Mouse (Mus musculus) myocyte (in vitro differentiated cells): ENCODE results near the gene Gchfr. TPM values are rescaled to one million over a fixed set of nuclear protein-coding genes. Genes with fewer than 3 reads are reported as not detected.
A peak's percentile ranks its signal among the peaks of the same experiment; 100 is the strongest.

Experiments
- H3K27me3 ChIP-seq: one replicate; pipeline ENCODE4 v1.6.1; 2011; ENCODE audit not compliant: control insufficient read depth, insufficient read depth, insufficient read length
- H3K36me3 ChIP-seq: one replicate; pipeline ENCODE4 v1.6.1; 2011; ENCODE audit not compliant: control insufficient read depth, insufficient read depth
- H3K4me2 ChIP-seq: one replicate; pipeline ENCODE4 v1.6.1; 2011; ENCODE audit warnings: low read depth, control low read depth
- H3K4me3 ChIP-seq: one replicate; pipeline ENCODE4 v1.5.1; 2011; ENCODE audit warnings: mild to moderate bottlenecking, control low read depth, moderate library complexity
- H3K79me2 ChIP-seq: one replicate; pipeline ENCODE4 v1.6.1; 2011; ENCODE audit not compliant: control insufficient read depth, insufficient read depth
- H3ac ChIP-seq: one replicate; pipeline ENCODE4 v1.6.1; 2011; ENCODE audit not compliant: control insufficient read depth, insufficient read length
- CEBPB ChIP-seq: IDR thresholded peaks from 2 replicates; pipeline ENCODE4 v1.6.1; 2011; ENCODE audit warnings: mild to moderate bottlenecking, moderate library complexity; ENCODE audit not compliant: poor library complexity, insufficient read depth, severe bottlenecking
- E2F4 ChIP-seq: IDR thresholded peaks from one replicate; pipeline ENCODE4 v1.6.1; 2011; ENCODE audit warnings: mild to moderate bottlenecking, control low read depth, moderate library complexity; ENCODE audit not compliant: insufficient read depth
- MAX ChIP-seq: IDR thresholded peaks from one replicate; pipeline ENCODE4 v1.6.1; 2011; ENCODE audit warnings: low read depth, mild to moderate bottlenecking, control low read depth
- MYOD1 ChIP-seq, 3 experiments: IDR thresholded peaks; one replicate each; pipeline ENCODE4 v1.6.1; 2011; ENCODE audit warnings: control low read depth in 2 of 3, low read depth in 2 of 3, mild to moderate bottlenecking in 2 of 3, moderate library complexity in 1 of 3; ENCODE audit not compliant: insufficient read length in 2 of 3, control insufficient read depth in 1 of 3
- MYOG ChIP-seq, 3 experiments: IDR thresholded peaks; one replicate each; pipeline ENCODE4 v1.6.1; 2011; ENCODE audit warnings: control low read depth in 2 of 3, low read depth in 2 of 3, mild to moderate bottlenecking in 2 of 3; ENCODE audit not compliant: insufficient read length in 2 of 3, control insufficient read depth in 1 of 3, insufficient read depth in 1 of 3
- POLR2A ChIP-seq: IDR thresholded peaks from one replicate; pipeline ENCODE4 v1.6.1; 2011; ENCODE audit warnings: low read depth, mild to moderate bottlenecking, control low read depth, moderate library complexity; ENCODE audit not compliant: insufficient read length
- POLR2AphosphoS2 ChIP-seq: IDR thresholded peaks from one replicate; pipeline ENCODE4 v1.6.1; 2011; ENCODE audit warnings: low read depth, control low read depth; ENCODE audit not compliant: insufficient read length
- REST ChIP-seq: IDR thresholded peaks from one replicate; pipeline ENCODE4 v1.6.1; 2011; ENCODE audit warnings: mild to moderate bottlenecking, control low read depth, moderate library complexity; ENCODE audit not compliant: insufficient read depth, insufficient read length
- SRF ChIP-seq: IDR thresholded peaks from one replicate; pipeline ENCODE4 v1.6.1; 2011; ENCODE audit warnings: low read depth; ENCODE audit not compliant: control insufficient read depth, insufficient read length
- TCF12 ChIP-seq: IDR thresholded peaks from one replicate; pipeline ENCODE4 v1.6.1; 2011; ENCODE audit warnings: mild to moderate bottlenecking, control low read depth; ENCODE audit not compliant: poor library complexity, insufficient read depth, severe bottlenecking
- TCF3 ChIP-seq: IDR thresholded peaks from one replicate; pipeline ENCODE4 v1.6.1; 2011; ENCODE audit warnings: low read depth, control low read depth; ENCODE audit not compliant: insufficient read length
- USF1 ChIP-seq: IDR thresholded peaks from one replicate; pipeline ENCODE4 v1.6.1; 2011; ENCODE audit warnings: low read depth, mild to moderate bottlenecking, control low read depth, moderate library complexity
- polyA plus RNA-seq: library from polyadenylated mRNA; unstranded; fragments of >200 nt; fragmentation: generic; extraction: Trizol; gene quantifications from one replicate; pipeline ENCODE4 v1.2.1, GENCODE M21; 2012; ENCODE audit warnings: missing spikeins

Gchfr gene
- polyA plus RNA-seq, 1 experiment, result 90.4 TPM

DNA sequence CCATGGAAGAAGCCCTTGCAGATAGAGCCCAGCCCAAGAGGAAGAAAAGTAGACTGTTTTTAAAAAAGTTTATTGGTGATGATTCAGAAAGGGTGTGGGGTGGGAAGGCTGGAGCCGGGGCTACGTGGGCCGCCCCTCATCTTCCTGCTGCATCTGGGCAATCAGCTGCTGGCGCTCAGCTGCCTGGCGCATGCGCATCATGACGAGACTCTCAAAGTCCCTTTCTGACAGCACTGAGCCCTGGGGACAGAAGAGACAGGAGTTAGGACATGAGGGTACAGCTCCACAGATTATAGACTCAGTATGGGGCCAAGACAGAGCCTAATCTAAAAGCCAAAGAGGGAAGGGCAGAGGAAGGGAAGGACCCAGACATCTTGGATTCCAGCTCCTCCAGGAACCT lies 4.9 kb downstream of the Gchfr start:
- Histone ChIP-seq H3K4me2 (peak overlapping the region; percentile 80), H3K27me3 (no peaks in the 10 kb centered on the region), H3K4me3 (no peak overlapping the region), H3ac (no peak overlapping the region), H3K36me3 (no peaks in the 10 kb centered on the region), H3K79me2 (peaks cover 8% of the 10 kb centered on the region)
- TF ChIP-seq MYOD1 (IDR thresholded peaks at IDR 0.05; ENCODE audit: control insufficient read depth in 1 of 3, insufficient read length in 2 of 3, low read depth in 2 of 3) (no peak), POLR2A (no peak), REST (no peak), MYOG (IDR thresholded peaks at IDR 0.05; ENCODE audit: control insufficient read depth in 1 of 3, insufficient read depth in 1 of 3, insufficient read length in 2 of 3, low read depth in 2 of 3) (no peak), POLR2AphosphoS2 (no peak), TCF3 (no peak), TCF12 (no peak), SRF (no peak), MAX (no peak), USF1 (no peak), CEBPB (no peak), E2F4 (no peak)

- Histone ChIP-seq H3K36me3 (no peaks in the 10 kb centered on the region), H3K79me2 (peaks cover 8% of the 10 kb centered on the region), H3K27me3 (no peaks in the 10 kb centered on the region), H3ac (no peak overlapping the region), H3K4me2 (peak overlapping the region; percentile 80), H3K4me3 (peak overlapping the region; percentile 29)
- TF ChIP-seq TCF12 (no peak), CEBPB (no peak), TCF3 (no peak), REST (no peak), POLR2A (no peak), MYOG (IDR thresholded peaks at IDR 0.05; ENCODE audit: control insufficient read depth in 1 of 3, insufficient read depth in 1 of 3, insufficient read length in 2 of 3, low read depth in 2 of 3) (peak in 1 of 3 experiments; percentile 81), POLR2AphosphoS2 (no peak), MYOD1 (IDR thresholded peaks at IDR 0.05; ENCODE audit: control insufficient read depth in 1 of 3, insufficient read length in 2 of 3, low read depth in 2 of 3) (peak in 1 of 3 experiments; percentile 67), MAX (no peak), E2F4 (no peak)
Observed at GRCm38 (mm10) chr2:119172862-119173576, 5.4 kb downstream of the Gchfr start.

DNA sequence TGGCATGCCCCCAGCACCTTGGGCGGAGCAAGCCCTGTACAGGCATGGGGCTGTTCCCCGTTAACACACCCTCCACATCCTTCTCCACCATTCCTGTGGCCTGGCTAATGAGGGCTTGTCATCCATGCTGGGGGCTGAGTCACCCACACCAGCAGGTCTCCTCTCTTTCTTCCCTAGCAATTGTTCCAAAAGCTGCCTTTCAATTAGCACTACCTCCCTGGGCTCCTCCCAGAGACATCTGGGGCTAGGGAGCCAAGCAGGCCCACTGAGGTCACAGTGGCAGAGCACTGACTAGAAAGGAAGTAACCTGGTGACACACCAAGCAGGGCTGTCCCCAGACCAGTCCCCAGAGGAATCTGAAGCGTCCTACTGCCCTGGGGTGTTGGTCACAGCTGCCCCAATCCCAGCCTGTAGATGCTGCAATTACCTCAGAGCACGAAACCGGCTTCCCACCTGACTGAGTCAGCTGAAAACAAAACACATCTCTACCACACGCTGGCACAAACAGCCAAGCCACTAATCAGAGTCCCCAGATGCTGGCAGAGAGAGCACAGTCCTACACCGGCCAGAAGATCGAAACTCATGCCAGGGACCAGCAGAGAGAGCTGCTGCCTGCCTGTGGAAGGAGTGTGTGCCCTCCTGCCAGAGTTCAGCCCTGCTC lies 6.5 kb downstream of the Gchfr start, which contains the start of gene Gm14137:
Gm14137 (plus strand) TSS at position 519 of the 661 bp plus-strand sequence.
- TF ChIP-seq E2F4 (no peak), MYOD1 (IDR thresholded peaks at IDR 0.05; ENCODE audit: control insufficient read depth in 1 of 3, insufficient read length in 2 of 3, low read depth in 2 of 3) (peak in 1 of 3 experiments; percentile 61), SRF (no peak), POLR2AphosphoS2 (peak; percentile 38), TCF12 (no peak), CEBPB (peak; percentile 55), MYOG (IDR thresholded peaks at IDR 0.05; ENCODE audit: control insufficient read depth in 1 of 3, insufficient read depth in 1 of 3, insufficient read length in 2 of 3, low read depth in 2 of 3) (peak; percentile 32 to 80 (median 38)), MAX (peak; percentile 37), POLR2A (peak; percentile 32), REST (no peak), USF1 (peak; percentile 4), TCF3 (peak; percentile 38)
- H3K79me2 ChIP-seq, result peaks cover 8% of the 10 kb centered on the region
- no peaks in the 10 kb centered on the region for H3K27me3 ChIP-seq
- peak within 1 kb of the TSS; percentile 29 for H3K4me3 ChIP-seq
- H3K4me2 ChIP-seq, result peak within 1 kb of the TSS; percentile 80
- no peak within 1 kb of the TSS for H3ac ChIP-seq
- no peaks in the 10 kb centered on the region for H3K36me3 ChIP-seq

DNA sequence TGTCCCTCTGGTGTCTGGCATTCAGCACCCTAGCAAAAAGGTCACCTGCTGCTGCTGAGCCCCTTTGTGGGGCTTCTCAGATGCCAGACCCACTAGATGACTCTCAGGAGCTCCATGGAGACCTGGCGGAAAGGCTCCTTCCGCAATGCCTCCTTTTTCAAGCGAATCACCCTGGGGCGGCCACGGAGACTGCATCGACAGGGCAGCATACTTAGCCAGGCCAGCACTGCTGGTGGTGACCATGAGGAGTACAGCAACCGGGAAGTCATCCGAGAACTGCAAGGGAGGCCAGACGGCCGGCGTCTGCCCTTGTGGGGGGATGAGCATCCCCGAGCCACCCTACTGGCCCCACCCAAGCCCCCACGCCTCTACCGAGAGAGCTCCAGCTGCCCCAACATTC lies 7.3 kb downstream of the Gchfr start:
- Histone ChIP-seq H3K79me2 (peaks cover 8% of the 10 kb centered on the region), H3K27me3 (no peaks in the 10 kb centered on the region), H3K36me3 (no peaks in the 10 kb centered on the region), H3K4me2 (peak overlapping the region; percentile 80), H3ac (no peak overlapping the region), H3K4me3 (peak overlapping the region; percentile 29)
- TF ChIP-seq POLR2A (peak; percentile 7), REST (no peak)

DNA sequence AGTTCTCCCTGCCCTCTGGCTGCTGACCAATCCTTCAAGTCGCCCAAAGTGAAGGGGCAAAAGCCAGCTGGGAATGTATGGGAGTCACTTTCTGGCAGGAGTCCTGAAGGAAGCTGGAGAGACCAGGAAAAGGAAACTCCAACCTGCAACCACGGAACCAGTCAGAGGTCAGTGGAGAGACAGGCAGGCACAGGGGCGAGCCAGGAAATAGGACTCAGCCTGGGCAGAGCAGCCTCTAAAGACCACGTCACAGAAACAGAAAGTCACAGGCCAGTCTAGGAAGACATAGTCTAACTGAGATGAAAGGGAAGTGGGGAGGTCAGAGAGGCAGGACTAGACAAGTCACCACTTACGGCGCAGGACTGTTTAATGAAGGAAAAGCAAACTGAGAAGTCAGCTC lies 8.0 kb downstream of the Gchfr start:
- Histone ChIP-seq H3K36me3 (no peaks in the 10 kb centered on the region), H3K4me2 (peak overlapping the region; percentile 80), H3K27me3 (no peaks in the 10 kb centered on the region), H3ac (no peak overlapping the region), H3K79me2 (peaks cover 8% of the 10 kb centered on the region), H3K4me3 (peak overlapping the region; percentile 29)
- TF ChIP-seq MYOG (IDR thresholded peaks at IDR 0.05; ENCODE audit: control insufficient read depth in 1 of 3, insufficient read depth in 1 of 3, insufficient read length in 2 of 3, low read depth in 2 of 3), result peak in 1 of 3 experiments; percentile 42
- no peak for TF ChIP-seq MAX
